Mouse (Mus musculus): Measurements from ENCODE around the gene En1.

GRCm38 (mm10) chr1:120615927-120616326 lies 13.7 kb downstream of the En1 start:
- TF ChIP-seq HCFC1 (IDR thresholded peaks at IDR 0.05; ENCODE audit: borderline replicate concordance, insufficient read depth, low read length), result no peak
- no peak for TF ChIP-seq MAFK (IDR thresholded peaks at IDR 0.05; ENCODE audit: insufficient read depth, low read depth, low read length)
- no peak for TF ChIP-seq CHD2 (IDR thresholded peaks at IDR 0.05; ENCODE audit: low read depth, low read length)
- TF ChIP-seq ZNF384 (IDR thresholded peaks at IDR 0.05; ENCODE audit: low read depth, low read length), result no peak
- no peak for TF ChIP-seq ZC3H11A (IDR thresholded peaks at IDR 0.05; ENCODE audit: borderline replicate concordance, low read depth, low read length)
